15 mouse cellular contexts compared by ENCODE assay signal in the genomic region with DNA sequence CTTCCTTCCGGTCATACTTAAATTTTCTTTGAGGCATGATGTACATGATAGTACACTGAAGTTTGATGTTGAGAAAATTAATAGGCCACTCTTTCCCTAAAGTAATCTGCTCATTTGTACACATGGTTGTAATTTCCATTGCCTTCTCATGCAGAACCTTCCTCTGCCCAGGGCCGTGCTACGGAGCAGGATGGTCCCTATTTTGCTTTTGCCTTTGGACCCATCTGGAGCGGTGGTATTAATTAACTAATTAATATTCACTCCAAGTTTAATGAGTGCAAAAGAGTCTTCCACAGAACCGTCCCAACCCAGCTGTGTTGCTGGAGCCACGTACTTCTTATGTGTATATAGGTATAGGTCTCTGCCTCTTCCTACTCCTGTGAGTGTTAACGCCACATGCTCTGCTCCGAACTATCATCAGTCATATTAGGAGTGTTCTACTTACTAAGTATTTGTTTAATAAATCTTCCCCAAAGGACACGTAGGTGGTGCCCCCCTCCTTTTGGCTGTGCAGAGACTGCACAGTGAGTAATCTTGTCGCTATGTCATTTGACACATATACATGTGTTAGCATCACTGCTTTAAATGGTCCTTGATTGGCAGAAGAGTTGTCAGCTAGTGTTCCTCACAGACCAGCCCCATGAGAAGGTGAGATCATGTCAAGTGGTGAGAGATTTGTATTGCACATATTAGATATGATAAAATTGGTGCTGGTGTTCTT. TPM values are rescaled to one million over a fixed set of nuclear protein-coding genes. Genes with fewer than 3 reads are reported as not detected.
DNase-seq lines count a peak whose midpoint lies in the region; ATAC-seq and TF ChIP-seq lines count a peak whose summit lies in the region.
"Had no signal": no experiment of that assay in that cellular context is flagged by ENCODE, and none has a peak within 500 bp of the region (broad histone marks: within the 10 kb centered on the region; RNA-seq: fewer than 3 reads in every experiment).

No protein-coding gene starts in this region.

- peak; percentile 62 for DNase-seq in heart, adult 11 months
- peak; percentile 31 for DNase-seq in kidney, adult 9 months
- DNase-seq in kidney, postnatal 36 days, result no peak
- DNase-seq in brain, embryonic 14.5 days (ENCODE audit: low read depth), result peak; percentile 19
- no peak for DNase-seq in hindbrain, embryonic 14.5 days (ENCODE audit: low spot score)
- DNase-seq in liver, postnatal 0 days, result no peak
- DNase-seq in adrenal gland, postnatal 10 days, result no peak
- DNase-seq: cerebellum, adult 11 months; kidney, postnatal 4 days; layer of hippocampus, postnatal 36 days; left cerebral cortex, postnatal 4 days; thymus, adult 2 months had no signal

- no peak for TF ChIP-seq CTCF in brain, embryonic 14.5 days (IDR thresholded peaks at IDR 0.05; ENCODE audit: borderline replicate concordance, extremely low read depth, insufficient read depth, insufficient read length)
- TF ChIP-seq CTCF in liver, postnatal 0 days (IDR thresholded peaks at IDR 0.05; ENCODE audit: low read depth), result no peak

- no peak for ATAC-seq in heart, embryonic 11.5 days (replicated peaks; ENCODE audit: insufficient number of reproducible peaks, low FRiP score, low TSS enrichment)
- peak; percentile 31; the same call in 1 of the 2 replicates for ATAC-seq in hindbrain, embryonic 14.5 days (ENCODE audit: low FRiP score)
- ATAC-seq in liver, postnatal 0 days, result no peak

- no peaks in the 10 kb centered on the region for H3K27me3 ChIP-seq in heart, embryonic 11.5 days (ENCODE audit: control insufficient read depth, insufficient read depth, low read length)
- no peaks in the 10 kb centered on the region for H3K27me3 ChIP-seq in hindbrain, embryonic 14.5 days (ENCODE audit: control insufficient read depth, insufficient read depth, low read length)
- no peaks in the 10 kb centered on the region for H3K27me3 ChIP-seq in liver, postnatal 0 days (ENCODE audit: insufficient read depth, low read length)
- H3K27me3 ChIP-seq: megakaryocyte, embryonic 14.5 days had no signal

- no peak for TF ChIP-seq POLR2A in brain, embryonic 14.5 days (IDR thresholded peaks at IDR 0.05; ENCODE audit: borderline replicate concordance, extremely low read depth, insufficient read depth, insufficient read length, poor library complexity, severe bottlenecking)

- no peak overlapping the region for H3K4me2 ChIP-seq in heart, embryonic 11.5 days
- no peak overlapping the region for H3K4me2 ChIP-seq in hindbrain, embryonic 14.5 days (replicated peaks)
- no peak overlapping the region for H3K4me2 ChIP-seq in liver, postnatal 0 days (ENCODE audit: low read depth, low read length)
- H3K4me2 ChIP-seq: liver, embryonic 11.5 days had no signal

- H3K36me3 ChIP-seq in heart, embryonic 11.5 days (ENCODE audit: control insufficient read depth, insufficient read depth, low read length), result no peaks in the 10 kb centered on the region
- H3K36me3 ChIP-seq in hindbrain, embryonic 14.5 days (replicated peaks; ENCODE audit: control insufficient read depth, insufficient read depth), result no peaks in the 10 kb centered on the region
- H3K36me3 ChIP-seq in liver, postnatal 0 days (replicated peaks; ENCODE audit: insufficient read depth, low read length), result no peaks in the 10 kb centered on the region

- H3K9me3 ChIP-seq in heart, embryonic 11.5 days (replicated peaks; ENCODE audit: control insufficient read depth, low read length), result no peaks in the 10 kb centered on the region
- no peaks in the 10 kb centered on the region for H3K9me3 ChIP-seq in hindbrain, embryonic 14.5 days (ENCODE audit: control insufficient read depth, low read length)
- H3K9me3 ChIP-seq in liver, postnatal 0 days (ENCODE audit: low read length), result no peaks in the 10 kb centered on the region

- no peak for TF ChIP-seq EP300 in liver, postnatal 0 days (IDR thresholded peaks at IDR 0.05; ENCODE audit: low read depth)

- H3K9ac ChIP-seq in heart, embryonic 11.5 days (ENCODE audit: low read depth, low read length), result no peak overlapping the region
- no peak overlapping the region for H3K9ac ChIP-seq in hindbrain, embryonic 14.5 days
- no peak overlapping the region for H3K9ac ChIP-seq in liver, postnatal 0 days (replicated peaks)

- no peak overlapping the region for H3K27ac ChIP-seq in heart, embryonic 11.5 days (ENCODE audit: low read depth, low read length)
- no peak overlapping the region for H3K27ac ChIP-seq in hindbrain, embryonic 14.5 days
- H3K27ac ChIP-seq in liver, postnatal 0 days (ENCODE audit: low read depth), result no peak overlapping the region

- 77% methylated on average over 10 of the region's 10 CpGs for WGBS in heart, embryonic 11.5 days (ENCODE audit: insufficient replicate concordance)
- WGBS in hindbrain, embryonic 14.5 days, result 66% methylated on average over 10 of the region's 10 CpGs
- WGBS in liver, postnatal 0 days (ENCODE audit: insufficient replicate concordance), result 84% methylated on average over 10 of the region's 10 CpGs

- no peak overlapping the region for H3K4me3 ChIP-seq in heart, embryonic 11.5 days (ENCODE audit: low read depth, low read length)
- H3K4me3 ChIP-seq in hindbrain, embryonic 14.5 days (replicated peaks; ENCODE audit: low read length), result no peak overlapping the region
- H3K4me3 ChIP-seq in liver, postnatal 0 days (ENCODE audit: low read depth, low read length), result no peak overlapping the region
- H3K4me3 ChIP-seq: megakaryocyte, embryonic 14.5 days had no signal

- peaks cover 11% of the 10 kb centered on the region for H3K4me1 ChIP-seq in heart, embryonic 11.5 days (ENCODE audit: control insufficient read depth, insufficient read depth, low read length)
- H3K4me1 ChIP-seq in hindbrain, embryonic 14.5 days (replicated peaks; ENCODE audit: control insufficient read depth, insufficient read depth, low read length), result peaks cover 5% of the 10 kb centered on the region; the same call in 1 of the 2 replicates
- peaks cover 3% of the 10 kb centered on the region; the same call in 1 of the 2 replicates for H3K4me1 ChIP-seq in liver, postnatal 0 days (ENCODE audit: insufficient read depth)

RNA-seq across cellular contexts. Expression of gene Cers6, which starts 34.0 kb away (rescaled TPM):
- 31.6 and 32.8 TPM in 2 replicates for polyA plus RNA-seq in heart, embryonic 11.5 days (2014; fragmentation: Nextera tagmentation; extraction: Ambion mirVana)
- polyA plus RNA-seq in brain, embryonic 14.5 days (2012; rRNA removed), result 31.0 and 45.0 TPM in 2 replicates
- 80.1 and 81.4 TPM in 2 replicates for polyA plus RNA-seq in hindbrain, embryonic 14.5 days (2014; fragmentation: Nextera tagmentation; extraction: Ambion mirVana)
- polyA plus RNA-seq in liver, postnatal 0 days (2015; fragmentation: Nextera tagmentation; extraction: Ambion mirVana), result 6.1 and 8.2 TPM in 2 replicates
- total RNA-seq in adrenal gland, postnatal 10 days (2021), result 1 to 10 TPM; 8.0 to 9.6 TPM

Comparison
In these comparisons a context has a peak if more than half of its experiments do, and no peak if none do; other contexts are left out.
1. DNase-seq: peak in heart, adult 11 months (single experiment), kidney, adult 9 months (single experiment) and brain, embryonic 14.5 days (single experiment); none in kidney, postnatal 36 days (0 of 2), hindbrain, embryonic 14.5 days (single experiment), liver, postnatal 0 days (single experiment) and adrenal gland, postnatal 10 days (single experiment).